Mouse (Mus musculus): Measurements from ENCODE around the gene Tia1. TPM values are rescaled to one million over a fixed set of nuclear protein-coding genes. Genes with fewer than 3 reads are reported as not detected.

Gene Tia1
- polyA plus RNA-seq, 1 experiment from 2014 or later, result 401 TPM

- Histone ChIP-seq H3K4me3 (replicated peaks) (no peak overlapping the region), H3K27ac (no peak overlapping the region), H3K4me1 (replicated peaks) (0 out of 2 replicates have a peak, but pooled peaks cover 3% of the 10 kb centered on the region), H3K4me2 (replicated peaks) (no peak overlapping the region), H3K9me3 (no peaks in the 10 kb centered on the region), H3K9ac (replicated peaks) (0 out of 2 replicates have a peak overlapping the region, but pooled peaks have one; percentile 19), H3K36me3 (peaks cover 73% of the 10 kb centered on the region), H3K27me3 (no peaks in the 10 kb centered on the region)
- 85% methylated on average over 12 of the region's 12 CpGs for WGBS
- no peak for ATAC-seq
These were observed 16.7 kb upstream of the Tia1 start for GRCm38 (mm10) chr6:86387313-86387712.

- Histone ChIP-seq H3K4me2 (replicated peaks) (no peak overlapping the region), H3K27ac (no peak overlapping the region), H3K9ac (replicated peaks) (no peak overlapping the region), H3K4me1 (replicated peaks) (peaks cover 3% of the 10 kb centered on the region; the same call in 1 of the 2 replicates), H3K9me3 (no peaks in the 10 kb centered on the region), H3K27me3 (no peaks in the 10 kb centered on the region), H3K36me3 (peaks cover 80% of the 10 kb centered on the region), H3K4me3 (replicated peaks) (no peak overlapping the region)
- WGBS, result 88% methylated on average over 18 of the region's 18 CpGs
- no peak for ATAC-seq
These were observed 15.6 kb upstream of the Tia1 start for GRCm38 (mm10) chr6:86388461-86388860.

- Histone ChIP-seq H3K4me2 (replicated peaks) (no peak overlapping the region), H3K27ac (no peak overlapping the region), H3K27me3 (no peaks in the 10 kb centered on the region), H3K9me3 (no peaks in the 10 kb centered on the region), H3K4me3 (replicated peaks) (no peak overlapping the region), H3K9ac (replicated peaks) (no peak overlapping the region), H3K4me1 (replicated peaks) (peaks cover 29% of the 10 kb centered on the region), H3K36me3 (peaks cover 74% of the 10 kb centered on the region)
- 99% methylated on average over 5 of the region's 5 CpGs for WGBS
- no peak for ATAC-seq
These were observed 12.7 kb upstream of the Tia1 start for GRCm38 (mm10) chr6:86391326-86391725.

GRCm38 (mm10) chr6:86393187-86393586 lies 10.8 kb upstream of the Tia1 start:
- Histone ChIP-seq H3K4me3 (replicated peaks) (no peak overlapping the region), H3K4me1 (replicated peaks) (peaks cover 33% of the 10 kb centered on the region), H3K27me3 (no peaks in the 10 kb centered on the region; the same call in 1 of the 2 replicates), H3K9ac (replicated peaks) (no peak overlapping the region), H3K9me3 (no peaks in the 10 kb centered on the region), H3K4me2 (replicated peaks) (no peak overlapping the region), H3K36me3 (peaks cover 58% of the 10 kb centered on the region), H3K27ac (no peak overlapping the region)
- no peak for ATAC-seq
- 96% methylated on average over 1 of the region's 1 CpGs for WGBS

GRCm38 (mm10) chr6:86394078-86394720 lies 9.8 kb upstream of the Tia1 start:
- WGBS, result 94% methylated on average over 17 of the region's 17 CpGs
- Histone ChIP-seq H3K4me3 (replicated peaks) (no peak overlapping the region), H3K4me2 (replicated peaks) (peak overlapping the region; percentile 76; the same call in 1 of the 2 replicates), H3K27me3 (peaks cover 4% of the 10 kb centered on the region), H3K9me3 (no peaks in the 10 kb centered on the region), H3K9ac (replicated peaks) (no peak overlapping the region), H3K27ac (no peak overlapping the region), H3K4me1 (replicated peaks) (peaks cover 33% of the 10 kb centered on the region), H3K36me3 (peaks cover 48% of the 10 kb centered on the region)
- no peak for ATAC-seq

- Histone ChIP-seq H3K4me3 (replicated peaks) (peak overlapping the region; percentile 87), H3K4me1 (replicated peaks) (peaks cover 33% of the 10 kb centered on the region), H3K36me3 (peaks cover 40% of the 10 kb centered on the region), H3K9ac (replicated peaks) (peak overlapping the region; percentile 55), H3K27me3 (peaks cover 7% of the 10 kb centered on the region), H3K27ac (no peak overlapping the region), H3K9me3 (no peaks in the 10 kb centered on the region), H3K4me2 (replicated peaks) (peak overlapping the region; percentile 76)
- 89% methylated on average over 9 of the region's 9 CpGs for WGBS
- ATAC-seq, result no peak
These were observed 9.0 kb upstream of the Tia1 start for GRCm38 (mm10) chr6:86395021-86395420.

- Histone ChIP-seq H3K9me3 (no peaks in the 10 kb centered on the region), H3K4me3 (replicated peaks) (peak overlapping the region; percentile 87), H3K36me3 (peaks cover 30% of the 10 kb centered on the region), H3K9ac (replicated peaks) (peak overlapping the region; percentile 96), H3K27ac (peak overlapping the region; percentile 94), H3K27me3 (peaks cover 7% of the 10 kb centered on the region), H3K4me2 (replicated peaks) (peak overlapping the region; percentile 76), H3K4me1 (replicated peaks) (peaks cover 36% of the 10 kb centered on the region)
- ATAC-seq, result no peak
- WGBS, result 25% methylated on average over 10 of the region's 10 CpGs
These were observed 8.1 kb upstream of the Tia1 start for GRCm38 (mm10) chr6:86395969-86396368.

GRCm38 (mm10) chr6:86396581-86397256 lies 7.3 kb upstream of the Tia1 start, which contains the start of gene Pcyox1:
TSS of gene Pcyox1 (minus strand) at chr6:86397154.
- peak; percentile 96 for ATAC-seq
- Histone ChIP-seq H3K27ac (peak within 1 kb of the TSS; percentile 94), H3K4me1 (replicated peaks) (peaks cover 36% of the 10 kb centered on the region), H3K36me3 (peaks cover 23% of the 10 kb centered on the region), H3K9me3 (no peaks in the 10 kb centered on the region), H3K4me3 (replicated peaks) (peak within 1 kb of the TSS; percentile 87), H3K4me2 (replicated peaks) (peak within 1 kb of the TSS; percentile 76), H3K27me3 (peaks cover 7% of the 10 kb centered on the region), H3K9ac (replicated peaks) (peak within 1 kb of the TSS; percentile 96)
- WGBS, result under 1% methylated on average over 51 of the region's 51 CpGs

GRCm38 (mm10) chr6:86397257-86397980 lies 6.6 kb upstream of the Tia1 start:
- no peak for ATAC-seq
- Histone ChIP-seq H3K27ac (peak overlapping the region; percentile 94), H3K27me3 (peaks cover 7% of the 10 kb centered on the region), H3K4me1 (replicated peaks) (peaks cover 36% of the 10 kb centered on the region), H3K4me3 (replicated peaks) (peak overlapping the region; percentile 87), H3K9ac (replicated peaks) (peak overlapping the region; percentile 96), H3K36me3 (peaks cover 16% of the 10 kb centered on the region), H3K4me2 (replicated peaks) (peak overlapping the region; percentile 76), H3K9me3 (no peaks in the 10 kb centered on the region)
- 7% methylated on average over 14 of the region's 14 CpGs for WGBS

- H3K4me3 ChIP-seq (replicated peaks), result no peak overlapping the region
- H3K36me3 ChIP-seq, result peaks cover 5% of the 10 kb centered on the region; the same call in 1 of the 2 replicates
- 75% methylated on average over 2 of the region's 2 CpGs for WGBS
- peaks cover 31% of the 10 kb centered on the region for H3K4me1 ChIP-seq (replicated peaks)
- no peak overlapping the region for H3K9ac ChIP-seq (replicated peaks)
- ATAC-seq, result no peak
- no peaks in the 10 kb centered on the region for H3K9me3 ChIP-seq
- peaks cover 7% of the 10 kb centered on the region for H3K27me3 ChIP-seq
- H3K27ac ChIP-seq, result no peak overlapping the region
- no peak overlapping the region for H3K4me2 ChIP-seq (replicated peaks)
These were observed 5.0 kb upstream of the Tia1 start for GRCm38 (mm10) chr6:86398986-86399385.

GRCm38 (mm10) chr6:86399995-86400394 lies 4.0 kb upstream of the Tia1 start:
- Histone ChIP-seq H3K27me3 (peaks cover 7% of the 10 kb centered on the region), H3K27ac (no peak overlapping the region), H3K4me3 (replicated peaks) (no peak overlapping the region), H3K4me2 (replicated peaks) (no peak overlapping the region), H3K36me3 (no peaks in the 10 kb centered on the region), H3K9me3 (no peaks in the 10 kb centered on the region), H3K9ac (replicated peaks) (no peak overlapping the region), H3K4me1 (replicated peaks) (peaks cover 22% of the 10 kb centered on the region)
- WGBS, result 85% methylated on average over 2 of the region's 2 CpGs
- ATAC-seq, result no peak

- H3K9me3 ChIP-seq, result no peaks in the 10 kb centered on the region
- no peak for ATAC-seq
- H3K27ac ChIP-seq, result no peak overlapping the region
- H3K9ac ChIP-seq (replicated peaks), result no peak overlapping the region
- H3K27me3 ChIP-seq, result peaks cover 7% of the 10 kb centered on the region
- 10% methylated on average over 9 of the region's 9 CpGs for WGBS
- peaks cover 12% of the 10 kb centered on the region for H3K4me1 ChIP-seq (replicated peaks)
- H3K4me3 ChIP-seq (replicated peaks), result peak overlapping the region; percentile 20
- H3K4me2 ChIP-seq (replicated peaks), result peak overlapping the region; percentile 41
- no peaks in the 10 kb centered on the region for H3K36me3 ChIP-seq
These were observed 3.0 kb upstream of the Tia1 start for GRCm38 (mm10) chr6:86400972-86401371.
